Mouse (Mus musculus) left cerebral cortex, adult 2 months (tissue): ENCODE measurements at regions not wholly inside any gene's neighbourhood (a gene's known extent, or its start where the extent isn't known, plus 50 kb on each side); places are given as distances from the start of the nearest gene placed in this dataset.

Experiments used
- DNase-seq, 2 experiments: peaks; one replicate each; pipeline ENCODE4 v3.0.0; 2021 to 2022; ENCODE audit warnings: low spot score in 2 of 2, mixed read lengths in 1 of 2; ENCODE audit errors: extremely low spot score in 1 of 2
- H3K27ac ChIP-seq: fragments of 200-600 bp; 2 replicates; pipeline ENCODE4 v1.8.1; 2022
- H3K4me3 ChIP-seq: fragments of 200-600 bp; 2 replicates; pipeline ENCODE4 v1.8.1; 2022
- CTCF ChIP-seq: fragments of 200-600 bp; IDR thresholded peaks from 2 replicates; pipeline ENCODE4 v1.8.1; 2022; ENCODE audit warnings: antibody characterized with exemption, mild to moderate bottlenecking, moderate library complexity
- intact Hi-C: fragments of 180-260 bp; cut with DNase I; formaldehyde crosslinking; loops from one replicate; pipeline ENCODE4 v1.15.1; 2025
- microRNA-seq, 2 experiments: library from miRNA; unstranded; fragments of <30 nt; microRNA quantifications; one replicate each; pipeline ENCODE4 v1.2.0; 2021

DNA sequence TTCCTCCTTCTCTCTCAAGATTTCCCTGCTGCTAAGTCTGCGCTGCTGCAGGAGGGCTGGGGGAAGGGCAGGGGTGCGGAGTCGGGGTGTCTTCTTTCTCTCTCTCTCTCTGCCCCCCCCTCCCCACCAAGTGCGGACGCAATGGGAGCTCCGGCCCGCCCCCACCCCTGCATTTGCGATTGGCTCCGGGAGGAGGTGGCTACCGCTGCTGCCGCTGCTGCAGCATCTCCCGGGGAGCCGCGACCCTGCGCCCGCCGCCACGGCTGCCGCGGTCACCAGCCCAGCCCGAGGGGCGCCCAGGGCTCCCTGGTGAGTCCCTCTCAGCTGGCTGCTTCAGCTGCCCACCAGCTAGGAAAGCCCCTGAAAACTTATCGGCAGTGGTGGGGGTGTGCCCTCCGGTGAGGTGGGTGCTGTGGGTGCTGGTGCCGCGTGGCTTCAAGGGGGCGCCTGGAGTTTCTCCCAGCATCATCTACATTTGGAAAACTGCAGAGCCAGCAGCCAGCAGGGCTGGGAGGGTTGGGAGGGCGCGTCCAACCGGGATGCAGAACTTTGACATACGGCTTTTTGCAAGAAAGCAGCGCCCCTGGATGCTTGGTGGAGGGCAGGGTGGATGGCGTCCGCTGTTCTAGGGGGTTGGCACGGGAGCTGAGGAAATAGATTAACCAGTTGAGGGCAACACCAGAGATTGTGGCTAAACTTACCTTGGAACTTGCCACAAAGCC lies 51.6 kb upstream of the Gata5 start:
- DNase-seq, result no peak
- no peak for TF ChIP-seq CTCF
- Histone ChIP-seq H3K4me3 (peak overlapping the region; percentile 39), H3K27ac (no peak overlapping the region)
- intact Hi-C loops, result no loop called here

DNA sequence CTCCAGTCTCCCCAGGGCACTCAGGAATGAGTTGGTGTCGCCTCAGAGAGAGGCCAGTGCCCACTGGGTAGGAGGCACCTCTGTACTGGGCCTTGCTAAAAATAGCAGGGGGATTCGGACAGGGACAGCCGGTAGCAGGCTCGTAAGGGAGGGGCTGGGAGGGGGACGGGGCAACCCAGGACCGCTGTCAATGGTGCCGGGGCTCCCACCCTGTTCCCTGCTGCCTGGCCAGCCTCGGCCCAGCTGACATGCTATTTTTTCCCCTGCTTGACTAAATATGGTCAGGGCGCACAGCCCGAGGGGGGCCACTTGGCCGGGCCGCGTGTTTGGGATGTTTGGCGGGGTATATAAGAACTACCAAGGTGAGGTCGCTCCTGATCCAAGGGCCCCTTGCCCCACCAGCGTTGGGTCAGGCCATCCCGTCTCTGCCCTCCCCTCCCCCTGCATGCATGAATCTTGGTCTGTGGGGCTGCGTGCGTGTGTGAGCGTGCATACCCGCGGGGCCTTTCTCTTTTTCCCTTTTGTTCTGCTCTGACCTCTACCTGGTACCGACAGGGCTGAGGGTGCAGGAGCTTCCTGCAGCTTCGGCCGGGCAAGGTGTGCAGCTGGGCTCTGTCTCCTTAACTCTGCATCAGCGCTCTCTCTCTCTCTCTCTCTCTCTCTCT lies 50.9 kb upstream of the Gata5 start:
- Histone ChIP-seq H3K4me3 (no peak overlapping the region), H3K27ac (no peak overlapping the region)
- DNase-seq, result no peak
- intact Hi-C loops, result no loop called here
- TF ChIP-seq CTCF, result no peak

Small RNA genes lying in the stretch of these regions (microRNA-seq; reads per million reads assigned to microRNA genes)
- gene Mir133a-2 (0 reads per million in 2 experiments), gene Mir1a-1 (0 reads per million in 2 experiments)
